Mouse (Mus musculus): ENCODE measurements around the gene Olfr90.

- no peak for TF ChIP-seq CTCF (IDR thresholded peaks at IDR 0.05; ENCODE audit: insufficient read depth, low read depth, low read length)
- no peak for TF ChIP-seq POLR2A (IDR thresholded peaks at IDR 0.05; ENCODE audit: insufficient read depth, low read depth, low read length)
Measured at GRCm38 (mm10) chr17:37039127-37039894, 49.0 kb downstream of the Olfr90 start.
